Mouse (Mus musculus): Measurements from ENCODE around the gene Wdr93. TPM values are rescaled to one million over a fixed set of nuclear protein-coding genes. Genes with fewer than 3 reads are reported as not detected.

Wdr93 gene
- polyA plus RNA-seq, 1 experiment from 2014 or later: 0.56 TPM

GRCm38 (mm10) chr7:79810611-79811506, 67.9 kb downstream of the Wdr93 start, which contains the start of gene Mesp2:
TSS of gene Mesp2 (plus strand) at chr7:79810727.
- H3K4me1 ChIP-seq: no peaks in the 10 kb centered on the region; the same call in 1 of the 2 replicates

DNA sequence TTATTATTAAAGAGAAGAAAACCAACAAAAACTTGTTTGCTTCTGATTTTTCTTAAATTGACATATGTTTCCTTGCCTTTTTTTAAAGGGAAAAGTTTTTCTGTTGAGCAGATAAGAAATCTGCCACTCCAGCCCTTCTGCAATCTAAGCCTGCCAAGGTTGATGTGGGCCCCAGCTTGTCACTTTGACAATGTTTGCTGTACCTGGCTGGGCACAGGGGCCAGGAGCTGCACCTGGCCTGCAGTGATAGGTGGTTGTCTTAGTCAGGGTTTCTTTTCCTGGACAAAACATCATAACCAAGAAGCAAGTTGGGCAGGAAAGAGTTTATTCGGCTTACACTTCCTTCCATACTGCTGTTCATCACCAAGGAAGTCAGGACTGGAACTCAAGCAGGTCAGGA, 70.4 kb downstream of the Wdr93 start:
- H3K4me1 ChIP-seq: peaks cover 3% of the 10 kb centered on the region; the same call in 1 of the 2 replicates
- H3K4me2 ChIP-seq (replicated peaks): no peak overlapping the region
- no peaks in the 10 kb centered on the region for H3K36me3 ChIP-seq
- H3K4me3 ChIP-seq: no peak overlapping the region
- no peak for ATAC-seq (ENCODE audit: insufficient number of reproducible peaks, insufficient read depth, low FRiP score, low TSS enrichment)
- H3K27ac ChIP-seq: no peak overlapping the region
- H3K27me3 ChIP-seq: peaks cover 25% of the 10 kb centered on the region
- 81% methylated on average over 1 of the region's 1 CpGs for WGBS
- no peak overlapping the region for H3K9ac ChIP-seq
- H3K9me3 ChIP-seq: no peaks in the 10 kb centered on the region

More at GRCm38 (mm10) chr7:79810611-79811506, 67.9 kb downstream of the Wdr93 start, which contains the start of gene Mesp2:
- Histone ChIP-seq H3K9me3 (no peaks in the 10 kb centered on the region), H3K27ac (no peak within 1 kb of the TSS), H3K4me2 (replicated peaks) (peak within 1 kb of the TSS; percentile 57), H3K9ac (peak within 1 kb of the TSS; percentile 52), H3K36me3 (no peaks in the 10 kb centered on the region), H3K27me3 (peaks cover 25% of the 10 kb centered on the region), H3K4me3 (peak within 1 kb of the TSS; percentile 32)
- 20% methylated on average over 71 of the region's 71 CpGs for WGBS
- 0 out of 2 replicates have a peak, but pooled peaks have one; percentile 29 for ATAC-seq (ENCODE audit: insufficient number of reproducible peaks, insufficient read depth, low FRiP score, low TSS enrichment)

DNA sequence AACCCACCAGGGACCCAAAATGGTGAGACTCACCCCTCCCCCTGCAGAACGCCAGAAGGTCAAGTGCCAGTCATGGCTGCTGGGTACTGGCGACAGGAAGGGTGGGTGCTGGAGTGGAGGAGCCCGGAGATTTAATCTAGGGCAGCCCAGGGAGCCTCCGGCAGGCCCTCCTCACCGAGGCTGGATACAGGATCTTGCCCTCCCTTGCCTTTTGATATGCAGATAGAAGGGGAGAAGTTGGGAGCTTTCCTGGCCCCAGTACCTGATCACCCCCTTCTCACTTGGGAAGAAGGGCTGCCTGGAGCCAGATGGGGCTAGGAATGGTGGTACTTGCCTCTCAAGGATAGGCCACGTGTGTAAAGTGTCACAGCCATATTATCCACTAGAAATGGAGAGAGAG, 75.4 kb downstream of the Wdr93 start:
- 11% methylated on average over 6 of the region's 6 CpGs for WGBS
- no peak overlapping the region for H3K9ac ChIP-seq

DNA sequence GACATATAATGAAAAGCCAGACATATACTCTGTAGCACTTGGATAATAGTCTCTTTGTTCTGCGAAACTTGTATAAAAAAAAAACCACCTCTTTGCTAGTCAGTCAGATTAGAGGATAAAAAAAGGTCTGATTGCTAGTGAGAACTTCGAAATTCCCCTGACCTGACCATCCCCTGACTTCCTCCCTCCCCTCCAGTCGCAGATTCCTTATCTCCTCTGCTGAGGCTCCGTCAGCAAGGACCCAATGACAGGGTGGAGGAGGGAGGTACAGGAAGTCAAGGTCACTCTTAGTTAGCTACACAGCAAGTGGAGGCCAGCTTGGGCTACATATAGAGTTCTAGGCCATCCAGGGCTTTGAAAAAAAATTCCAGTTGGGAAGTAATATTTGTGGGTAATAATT, 76.6 kb downstream of the Wdr93 start:
- H3K4me2 ChIP-seq (replicated peaks): no peak overlapping the region
- no peaks in the 10 kb centered on the region for H3K36me3 ChIP-seq
- H3K9me3 ChIP-seq: no peaks in the 10 kb centered on the region
- no peaks in the 10 kb centered on the region for H3K27me3 ChIP-seq
- no peak for ATAC-seq (ENCODE audit: insufficient number of reproducible peaks, insufficient read depth, low FRiP score, low TSS enrichment)
- peaks cover 24% of the 10 kb centered on the region for H3K4me1 ChIP-seq
- H3K4me3 ChIP-seq: no peak overlapping the region
- WGBS: 28% methylated on average over 4 of the region's 4 CpGs
- H3K27ac ChIP-seq: no peak overlapping the region
- no peak overlapping the region for H3K9ac ChIP-seq

More for the DNA sequence above, 75.4 kb downstream of the Wdr93 start:
- Histone ChIP-seq H3K4me2 (replicated peaks) (no peak overlapping the region), H3K4me3 (no peak overlapping the region), H3K27ac (no peak overlapping the region), H3K36me3 (no peaks in the 10 kb centered on the region), H3K9me3 (no peaks in the 10 kb centered on the region), H3K4me1 (peaks cover 24% of the 10 kb centered on the region), H3K27me3 (no peaks in the 10 kb centered on the region)
- no peak for ATAC-seq (ENCODE audit: insufficient number of reproducible peaks, insufficient read depth, low FRiP score, low TSS enrichment)

DNA sequence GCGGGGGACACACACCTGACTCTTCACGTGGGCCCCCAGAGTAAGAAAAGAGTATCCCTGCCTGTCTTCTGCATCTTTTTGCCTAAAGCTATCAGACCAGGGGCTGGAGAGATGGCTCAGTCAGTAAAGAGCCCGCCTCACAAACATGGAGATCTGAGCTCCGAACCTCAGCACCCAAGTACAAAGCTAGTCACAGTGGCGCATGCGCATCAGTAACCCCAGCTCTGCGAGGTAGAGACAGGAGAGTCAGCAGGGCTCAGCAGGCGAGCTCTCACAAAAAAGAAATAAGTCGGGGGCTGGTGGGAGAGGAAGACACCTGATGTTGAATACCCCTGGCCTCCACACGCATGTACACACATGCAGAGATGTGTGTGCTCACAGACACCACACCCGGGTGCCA, 77.0 kb downstream of the Wdr93 start:
- no peak overlapping the region for H3K4me2 ChIP-seq (replicated peaks)
- no peak for ATAC-seq (ENCODE audit: insufficient number of reproducible peaks, insufficient read depth, low FRiP score, low TSS enrichment)
- H3K4me3 ChIP-seq: no peak overlapping the region
- H3K27me3 ChIP-seq: no peaks in the 10 kb centered on the region
- H3K9ac ChIP-seq: no peak overlapping the region
- peaks cover 24% of the 10 kb centered on the region for H3K4me1 ChIP-seq
- no peak overlapping the region for H3K27ac ChIP-seq
- H3K9me3 ChIP-seq: no peaks in the 10 kb centered on the region
- H3K36me3 ChIP-seq: peaks cover 1% of the 10 kb centered on the region; the same call in 1 of the 2 replicates
- 49% methylated on average over 11 of the region's 11 CpGs for WGBS

GRCm38 (mm10) chr7:79822092-79822695, 79.2 kb downstream of the Wdr93 start:
- Histone ChIP-seq H3K9ac (no peak overlapping the region), H3K4me3 (no peak overlapping the region), H3K4me1 (peaks cover 24% of the 10 kb centered on the region), H3K27me3 (no peaks in the 10 kb centered on the region), H3K9me3 (no peaks in the 10 kb centered on the region), H3K27ac (no peak overlapping the region), H3K4me2 (replicated peaks) (no peak overlapping the region), H3K36me3 (peaks cover 12% of the 10 kb centered on the region; the same call in 1 of the 2 replicates)
- 80% methylated on average over 12 of the region's 12 CpGs for WGBS
- ATAC-seq (ENCODE audit: insufficient number of reproducible peaks, insufficient read depth, low FRiP score, low TSS enrichment): no peak

GRCm38 (mm10) chr7:79828341-79828740, 85.4 kb downstream of the Wdr93 start:
- no peak overlapping the region for H3K9ac ChIP-seq
- no peak overlapping the region for H3K4me3 ChIP-seq
- no peaks in the 10 kb centered on the region for H3K9me3 ChIP-seq
- ATAC-seq (ENCODE audit: insufficient number of reproducible peaks, insufficient read depth, low FRiP score, low TSS enrichment): no peak
- no peak overlapping the region for H3K27ac ChIP-seq
- H3K4me2 ChIP-seq (replicated peaks): no peak overlapping the region
- WGBS: 77% methylated on average over 3 of the region's 3 CpGs
- no peaks in the 10 kb centered on the region for H3K4me1 ChIP-seq
- H3K27me3 ChIP-seq: no peaks in the 10 kb centered on the region
- H3K36me3 ChIP-seq: peaks cover 16% of the 10 kb centered on the region; the same call in 1 of the 2 replicates

DNA sequence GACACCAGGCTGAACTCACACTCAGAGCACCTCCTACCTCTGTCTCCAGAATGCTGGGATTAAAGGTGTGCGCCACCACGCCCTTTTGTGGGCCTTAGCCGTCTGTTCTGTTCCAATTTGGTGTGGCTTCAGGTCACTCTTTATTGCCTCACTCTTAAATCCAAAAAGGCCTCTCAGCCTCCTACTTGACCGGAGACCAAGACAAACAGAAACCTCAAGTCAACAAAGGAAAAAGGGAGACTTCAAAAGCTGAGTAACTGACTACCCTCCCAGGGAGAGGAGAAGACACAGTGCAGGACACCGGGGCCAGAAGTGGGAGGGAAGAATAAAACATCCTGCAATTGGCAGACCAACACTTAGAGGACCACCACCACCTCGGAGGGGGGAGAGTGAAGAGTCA, 88.2 kb downstream of the Wdr93 start:
- H3K27ac ChIP-seq: no peak overlapping the region
- H3K9ac ChIP-seq: no peak overlapping the region
- H3K27me3 ChIP-seq: no peaks in the 10 kb centered on the region
- no peak overlapping the region for H3K4me2 ChIP-seq (replicated peaks)
- peaks cover 8% of the 10 kb centered on the region; the same call in 1 of the 2 replicates for H3K36me3 ChIP-seq
- H3K9me3 ChIP-seq: no peaks in the 10 kb centered on the region
- ATAC-seq (ENCODE audit: insufficient number of reproducible peaks, insufficient read depth, low FRiP score, low TSS enrichment): no peak
- WGBS: 79% methylated on average over 6 of the region's 6 CpGs
- H3K4me1 ChIP-seq: no peaks in the 10 kb centered on the region
- H3K4me3 ChIP-seq: no peak overlapping the region

DNA sequence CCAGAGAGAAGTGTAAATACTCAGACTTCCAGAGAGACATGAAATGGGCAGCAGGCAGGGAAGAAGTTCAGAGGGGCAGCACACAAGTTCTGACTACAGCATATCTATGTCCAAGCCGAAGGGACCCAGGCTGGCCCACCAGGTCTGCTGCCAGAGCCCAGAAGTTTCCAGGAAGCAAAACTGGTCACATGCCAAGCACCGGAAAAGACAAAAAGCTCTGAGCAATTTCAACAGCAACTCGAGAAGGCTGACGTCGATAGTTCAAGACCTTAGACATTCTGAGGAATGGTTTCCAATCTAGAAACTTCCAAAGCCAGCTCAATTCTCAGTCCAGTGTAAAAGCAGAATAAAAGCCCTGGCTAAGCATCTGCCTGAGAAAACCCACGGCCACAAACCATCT, 88.6 kb downstream of the Wdr93 start:
- no peak overlapping the region for H3K27ac ChIP-seq
- H3K4me3 ChIP-seq: no peak overlapping the region
- H3K9me3 ChIP-seq: no peaks in the 10 kb centered on the region
- no peaks in the 10 kb centered on the region for H3K27me3 ChIP-seq
- no peak overlapping the region for H3K4me2 ChIP-seq (replicated peaks)
- no peaks in the 10 kb centered on the region for H3K4me1 ChIP-seq
- 71% methylated on average over 6 of the region's 6 CpGs for WGBS
- peaks cover 8% of the 10 kb centered on the region; the same call in 1 of the 2 replicates for H3K36me3 ChIP-seq
- H3K9ac ChIP-seq: no peak overlapping the region
- no peak for ATAC-seq (ENCODE audit: insufficient number of reproducible peaks, insufficient read depth, low FRiP score, low TSS enrichment)

- no peaks in the 10 kb centered on the region for H3K9me3 ChIP-seq
- no peaks in the 10 kb centered on the region; the same call in 1 of the 2 replicates for H3K36me3 ChIP-seq
- H3K4me2 ChIP-seq (replicated peaks): no peak overlapping the region
- H3K4me1 ChIP-seq: no peaks in the 10 kb centered on the region
- H3K27me3 ChIP-seq: no peaks in the 10 kb centered on the region
- no peak overlapping the region for H3K4me3 ChIP-seq
- H3K9ac ChIP-seq: no peak overlapping the region
- ATAC-seq (ENCODE audit: insufficient number of reproducible peaks, insufficient read depth, low FRiP score, low TSS enrichment): no peak
- no peak overlapping the region for H3K27ac ChIP-seq
Observed at GRCm38 (mm10) chr7:79832980-79833379, 90.0 kb downstream of the Wdr93 start.

- ATAC-seq (ENCODE audit: insufficient number of reproducible peaks, insufficient read depth, low FRiP score, low TSS enrichment): no peak
- Histone ChIP-seq H3K9ac (no peak overlapping the region), H3K36me3 (no peaks in the 10 kb centered on the region; the same call in 1 of the 2 replicates), H3K4me2 (replicated peaks) (no peak overlapping the region), H3K9me3 (no peaks in the 10 kb centered on the region), H3K4me1 (no peaks in the 10 kb centered on the region), H3K27ac (no peak overlapping the region), H3K4me3 (no peak overlapping the region), H3K27me3 (no peaks in the 10 kb centered on the region)
- WGBS: 95% methylated on average over 6 of the region's 6 CpGs
Observed at GRCm38 (mm10) chr7:79835196-79835595, 92.2 kb downstream of the Wdr93 start.
